Mouse (Mus musculus) intestine, embryonic 14.5 days (tissue): ENCODE measurements around the gene Gm21409. TPM values are rescaled to one million over a fixed set of nuclear protein-coding genes. Genes with fewer than 3 reads are reported as not detected.
"Not testable (repeated sequence)": the region's sequence is repeated elsewhere in the genome, so short reads cannot be mapped to it uniquely, and the experiment has no call there.

Experiments
- ATAC-seq: fragments of 200-750 bp; cut with Nextera tagmentation; replicated peaks from 2 replicates; pipeline ENCODE4 v1.8.0; 2017; ENCODE audit warnings: low read depth, moderate number of reproducible peaks, moderate TSS enrichment, moderate library complexity; ENCODE audit not compliant: low FRiP score, low TSS enrichment
- DNase-seq: peaks from one replicate; pipeline ENCODE4 v3.0.0-alpha.2; 2018; ENCODE audit warnings: low spot score
- H3K27ac ChIP-seq: fragments of 300-500 bp; sonication (generic); 2 replicates; pipeline ENCODE4 v1.5.1; 2014; ENCODE audit warnings: low read depth, mild to moderate bottlenecking, control low read depth
- H3K27me3 ChIP-seq: fragments of 300-500 bp; sonication (generic); replicated peaks from 2 replicates; pipeline ENCODE4 v1.6.1; 2014; ENCODE audit warnings: low read length, control low read depth; ENCODE audit not compliant: control insufficient read depth, insufficient read depth
- H3K36me3 ChIP-seq: fragments of 300-500 bp; sonication (generic); 2 replicates; pipeline ENCODE4 v1.6.1; 2014; ENCODE audit warnings: low read length, control low read depth; ENCODE audit not compliant: control insufficient read depth, insufficient read depth
- H3K4me1 ChIP-seq: fragments of 300-500 bp; sonication (generic); replicated peaks from 2 replicates; pipeline ENCODE4 v1.6.1; 2014; ENCODE audit warnings: low read length, control low read depth, mixed read lengths; ENCODE audit not compliant: control insufficient read depth, insufficient read depth
- H3K4me2 ChIP-seq: fragments of 300-500 bp; sonication (generic); 2 replicates; pipeline ENCODE4 v1.6.1; 2014; ENCODE audit warnings: low read length
- H3K4me3 ChIP-seq: fragments of 300-500 bp; sonication (generic); 2 replicates; pipeline ENCODE4 v1.5.1; 2014; ENCODE audit warnings: low read depth, low read length, control low read depth, mixed read lengths
- H3K9ac ChIP-seq: fragments of 300-500 bp; sonication (generic); 2 replicates; pipeline ENCODE4 v1.6.1; 2014; ENCODE audit warnings: mild to moderate bottlenecking, low read length
- H3K9me3 ChIP-seq: fragments of 300-500 bp; sonication (generic); 2 replicates; pipeline ENCODE4 v1.6.1; 2016; ENCODE audit warnings: low read length, control low read depth; ENCODE audit not compliant: control insufficient read depth
- WGBS: fragments of 180-500 bp; shearing (Covaris S2); extraction: QIAGEN DNeasy Blood & Tissue Kit; methylation state at CpG from one replicate; pipeline ENCODE4 v1.1.7; 2014; 5-methylcytosine and 5-hydroxymethylcytosine counted together
- polyA plus RNA-seq: library from polyadenylated mRNA; unstranded; fragments of >200 nt; fragmentation: Nextera tagmentation; extraction: Ambion mirVana; gene quantifications from 2 replicates; pipeline ENCODE4 v1.2.1, GENCODE M21; 2014

Gm21409 gene
- not detected in 2 replicates for polyA plus RNA-seq

- not testable (repeated sequence) for DNase-seq, H3K36me3 ChIP-seq, H3K9me3 ChIP-seq, H3K27ac ChIP-seq, H3K4me1 ChIP-seq, ATAC-seq, H3K9ac ChIP-seq, H3K27me3 ChIP-seq, H3K4me2 ChIP-seq, H3K4me3 ChIP-seq
- no CpG with 5 or more reads among the region's 6 CpGs for WGBS
Measured at GRCm38 (mm10) chrY:84746385-84746784, at the start of gene Gm21409. Gene Gm21409 (plus strand): TSS chrY:84746685.

Other genes starting within 250 kb of the Gm21409 start
- gene Gm21394, start 181.8 kb upstream of the Gm21409 start, polyA plus RNA-seq = not detected in 2 replicates